Mouse (Mus musculus) bone marrow, adult 2 months (tissue): ENCODE data around the gene Nkx2-2. TPM values are rescaled to one million over a fixed set of nuclear protein-coding genes. Genes with fewer than 3 reads are reported as not detected.
A peak's percentile ranks its signal among the peaks of the same experiment; 100 is the strongest.

Source experiments
- H3K27ac ChIP-seq: fragments of 200-500 bp; 2 replicates; pipeline ENCODE4 v1.5.1; 2012; ENCODE audit warnings: low read depth, mild to moderate bottlenecking, control low read depth, inconsistent platforms, low read length; ENCODE audit not compliant: control insufficient read depth, poor library complexity, insufficient read depth
- H3K4me1 ChIP-seq: fragments of 200-500 bp; 2 replicates; pipeline ENCODE4 v1.6.1; 2011; ENCODE audit warnings: low read length; ENCODE audit not compliant: control insufficient read depth, insufficient read depth
- H3K4me3 ChIP-seq: fragments of 200-500 bp; replicated peaks from 2 replicates; pipeline ENCODE3; 2011; ENCODE audit warnings: mild to moderate bottlenecking, low read depth, low read length, control low read depth; ENCODE audit not compliant: control insufficient read depth
- CTCF ChIP-seq: fragments of 200-500 bp; IDR thresholded peaks from 2 replicates; pipeline ENCODE4 v1.5.1; 2011; ENCODE audit warnings: low read length, control low read depth; ENCODE audit not compliant: control insufficient read depth, insufficient read depth
- POLR2A ChIP-seq: fragments of 200-500 bp; IDR thresholded peaks from 2 replicates; pipeline ENCODE4 v1.6.1; 2011; ENCODE audit warnings: low read depth, mild to moderate bottlenecking, control low read depth, low read length, borderline replicate concordance; ENCODE audit not compliant: control insufficient read depth
- WGBS: fragments of 180-500 bp; shearing (Covaris S2); methylation state at CpG from one replicate; pipeline ENCODE4 v1.1.7; 2018; 5-methylcytosine and 5-hydroxymethylcytosine counted together
- polyA plus RNA-seq: library from polyadenylated mRNA; stranded (reverse); fragments of >200 nt; gene quantifications from 2 replicates; pipeline ENCODE4 v1.2.4, GENCODE M21; 2011; ENCODE audit warnings: low replicate concordance; ENCODE audit not compliant: missing spikeins, insufficient read depth, insufficient read length

The Nkx2-2 gene
- polyA plus RNA-seq, 1 experiment, result not detected

DNA sequence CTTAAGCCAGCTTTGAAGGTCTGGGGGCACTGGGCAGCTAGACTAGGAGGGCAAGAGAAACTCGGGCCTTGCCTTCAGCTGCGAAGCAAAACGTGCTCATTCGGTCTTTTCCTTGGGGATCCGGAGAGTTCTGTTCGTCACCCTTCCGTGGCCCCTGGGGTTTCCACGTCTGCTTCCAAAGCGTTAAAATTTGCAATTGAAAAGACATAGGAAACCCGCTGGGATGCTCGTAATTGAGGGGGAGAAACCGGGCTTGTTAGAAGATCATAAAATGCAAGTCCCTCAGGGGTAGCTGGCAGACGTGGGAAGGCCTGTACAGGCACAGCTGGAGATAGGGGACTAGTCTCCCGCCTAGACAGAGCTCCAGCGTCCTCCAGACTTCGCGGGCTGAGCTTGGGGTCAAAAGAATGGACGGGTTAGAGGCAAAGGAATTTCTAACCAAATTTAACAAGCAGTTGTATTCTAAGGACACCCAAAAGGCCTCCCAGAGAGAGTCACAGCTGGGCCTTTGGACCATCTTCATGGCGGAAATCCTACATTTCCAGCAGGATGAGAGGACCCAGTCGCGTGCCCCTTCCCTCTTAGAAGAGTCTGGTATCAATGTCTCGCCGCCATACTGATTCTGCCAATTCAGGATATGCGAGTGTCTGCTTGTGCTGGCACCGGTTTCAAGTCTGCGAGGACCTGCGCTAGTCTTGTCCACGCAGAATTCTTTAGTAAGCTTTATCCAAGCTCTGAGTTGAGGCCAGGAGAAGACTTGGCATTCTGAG, 4.3 kb downstream of the Nkx2-2 start:
- H3K27ac ChIP-seq, result no peak overlapping the region
- WGBS, result 14% methylated on average over 28 of the region's 28 CpGs
- no peaks in the 10 kb centered on the region for H3K4me1 ChIP-seq
- H3K4me3 ChIP-seq, result no peak overlapping the region
- TF ChIP-seq CTCF, result no peak
- no peak for TF ChIP-seq POLR2A

DNA sequence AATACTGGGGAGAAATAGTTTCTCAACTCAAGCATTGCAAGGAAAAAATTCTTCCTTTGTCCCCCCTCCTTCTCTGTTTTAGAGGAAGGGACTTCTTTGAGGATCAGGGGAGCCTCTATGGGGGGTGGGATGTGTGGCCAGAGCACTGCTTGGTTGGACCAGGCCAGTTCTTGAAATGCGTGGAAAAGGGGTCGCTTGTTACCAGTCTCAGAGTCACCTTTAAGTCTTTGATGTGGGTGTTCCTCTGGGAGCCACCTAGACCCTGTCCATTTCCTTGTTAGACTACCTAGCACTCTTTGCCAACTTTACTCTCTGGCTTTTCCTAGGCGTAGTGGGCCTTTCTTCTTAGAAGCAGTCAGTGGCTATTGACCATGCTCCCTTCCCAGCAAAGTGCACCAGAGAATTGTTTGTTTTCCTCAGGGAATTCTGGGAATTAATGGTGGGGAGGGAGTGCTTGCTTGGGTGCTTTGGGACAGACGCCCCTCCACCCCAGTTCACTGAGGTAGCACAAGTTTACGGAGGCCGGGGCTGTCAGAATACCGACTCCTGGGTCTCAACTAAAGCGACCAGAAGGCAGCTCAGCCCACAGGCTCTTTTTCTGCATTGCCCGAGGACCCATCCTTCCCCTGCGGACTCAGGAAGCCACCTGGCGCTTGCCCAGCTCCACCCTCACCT, 5.0 kb downstream of the Nkx2-2 start:
- no peaks in the 10 kb centered on the region; the same call in 1 of the 2 replicates for H3K4me1 ChIP-seq
- no peak overlapping the region for H3K27ac ChIP-seq
- no peak for TF ChIP-seq POLR2A
- TF ChIP-seq CTCF, result no peak
- 36% methylated on average over 11 of the region's 11 CpGs for WGBS
- H3K4me3 ChIP-seq, result no peak overlapping the region

DNA sequence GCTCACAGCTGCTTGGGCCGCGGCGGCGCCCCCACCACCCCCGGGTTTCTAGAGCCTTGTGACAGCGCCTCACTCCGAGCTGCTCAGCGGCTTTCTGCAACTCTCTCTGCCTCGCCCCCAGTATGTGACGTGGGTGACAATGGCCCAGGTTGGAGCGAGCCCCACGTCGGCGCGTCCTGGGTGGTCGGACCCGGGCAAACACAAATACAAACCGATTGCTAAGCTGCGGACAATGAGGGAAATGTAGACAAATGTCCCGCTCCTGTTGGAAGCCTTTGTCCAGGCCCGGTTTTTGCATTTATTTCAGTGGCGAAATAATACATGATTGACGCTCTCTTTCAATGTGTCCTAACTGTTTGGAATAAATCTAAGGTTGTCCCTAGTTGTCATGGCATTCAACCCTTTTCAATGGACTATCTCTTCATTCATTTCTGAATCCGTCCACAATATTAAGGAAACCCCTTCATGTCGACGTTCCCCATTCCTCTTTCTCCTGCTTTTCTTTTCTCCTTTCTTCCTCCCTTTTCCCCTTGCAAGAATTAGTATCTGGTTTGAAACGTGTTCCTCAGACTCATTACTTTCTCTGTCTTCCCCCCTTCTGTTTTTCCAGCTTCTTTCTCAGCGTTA, 5.9 kb downstream of the Nkx2-2 start:
- Histone ChIP-seq H3K4me3 (no peak overlapping the region), H3K4me1 (no peaks in the 10 kb centered on the region; the same call in 1 of the 2 replicates), H3K27ac (no peak overlapping the region)
- WGBS, result 7% methylated on average over 28 of the region's 28 CpGs
- no peak for TF ChIP-seq POLR2A
- no peak for TF ChIP-seq CTCF

DNA sequence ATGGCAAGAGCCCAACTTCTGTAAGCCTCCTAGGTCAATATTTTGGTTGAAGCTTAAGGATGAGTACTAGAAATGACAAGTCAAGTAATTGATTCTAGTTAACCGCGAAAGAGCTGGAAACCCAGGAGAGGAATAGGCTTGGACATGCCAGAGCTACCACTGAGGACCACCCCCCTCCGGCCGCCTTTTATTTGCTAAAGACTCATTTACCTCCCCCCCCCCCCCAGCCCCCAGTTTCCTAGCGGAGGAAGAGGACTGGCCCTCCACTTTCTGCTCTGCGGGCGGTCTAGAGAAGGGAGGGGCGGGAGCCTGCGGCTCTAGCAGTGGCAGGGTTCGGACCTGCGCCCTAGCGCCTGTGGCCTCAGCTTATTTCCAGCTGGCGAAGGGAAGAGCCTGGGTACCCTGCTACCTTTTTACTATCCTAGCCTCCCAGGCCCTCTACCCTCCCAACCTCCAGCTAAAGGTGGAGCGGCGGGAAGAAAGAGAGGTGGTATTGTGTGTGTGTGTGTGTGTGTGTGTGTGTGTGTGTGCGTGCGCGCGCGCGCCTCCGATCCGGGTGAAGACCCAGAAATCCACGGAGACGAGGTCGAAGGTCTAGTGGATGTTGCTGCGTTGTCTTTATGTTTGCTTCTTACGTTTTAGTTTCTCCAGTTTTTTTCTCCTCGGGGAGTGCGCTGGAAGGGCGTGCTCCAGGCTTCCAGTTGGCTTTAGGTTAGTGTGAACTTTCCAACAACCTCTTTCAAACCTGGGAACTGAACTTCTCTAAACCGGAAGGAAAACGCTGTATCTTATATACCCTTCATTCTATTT, 6.8 kb downstream of the Nkx2-2 start:
- Histone ChIP-seq H3K4me3 (no peak overlapping the region), H3K4me1 (no peaks in the 10 kb centered on the region; the same call in 1 of the 2 replicates), H3K27ac (no peak overlapping the region)
- WGBS, result 6% methylated on average over 33 of the region's 33 CpGs
- no peak for TF ChIP-seq CTCF
- TF ChIP-seq POLR2A, result no peak

DNA sequence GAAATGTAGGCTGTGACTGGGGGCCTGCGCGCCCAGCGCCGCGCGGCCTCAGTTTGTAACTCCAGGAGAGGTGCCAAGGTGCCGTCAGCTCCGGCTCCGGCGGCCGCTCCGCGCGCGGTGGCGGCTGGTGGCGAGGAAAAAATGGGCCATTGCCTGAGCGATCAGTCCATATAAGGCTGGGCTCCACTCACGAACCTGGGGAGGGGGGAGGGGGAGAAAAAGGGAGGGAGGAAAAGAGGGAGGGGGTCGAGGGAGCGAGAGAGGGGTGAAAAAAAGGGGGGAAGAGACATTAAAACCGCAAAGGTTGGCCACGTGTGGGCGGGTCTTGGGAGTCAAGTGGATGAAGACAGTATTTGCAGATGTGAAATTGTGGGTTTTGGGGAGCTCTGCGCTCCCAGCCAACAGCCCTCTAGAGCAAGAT, 7.8 kb downstream of the Nkx2-2 start:
- WGBS, result 2% methylated on average over 25 of the region's 25 CpGs
- Histone ChIP-seq H3K27ac (no peak overlapping the region), H3K4me1 (no peaks in the 10 kb centered on the region; the same call in 1 of the 2 replicates), H3K4me3 (no peak overlapping the region)
- no peak for TF ChIP-seq CTCF
- TF ChIP-seq POLR2A, result no peak

DNA sequence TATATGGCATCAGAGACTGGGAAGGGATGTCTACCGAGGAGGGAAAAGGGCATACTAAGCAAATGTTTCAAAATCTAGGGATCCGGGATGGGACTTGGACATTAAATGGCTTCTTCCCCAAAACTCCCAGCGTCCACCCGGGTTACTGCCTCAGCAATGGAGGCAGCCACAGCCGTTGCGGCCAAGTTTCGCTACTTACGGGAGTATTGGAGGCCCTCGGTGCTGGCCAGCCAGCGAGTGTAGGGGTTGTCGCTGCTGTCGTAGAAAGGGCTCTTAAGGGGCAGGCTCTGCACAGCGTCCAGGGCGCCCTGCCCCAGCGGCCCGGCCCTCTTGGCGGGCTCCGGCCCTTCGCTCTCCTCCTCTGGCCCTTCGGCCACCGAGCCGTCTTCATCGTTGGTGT, 8.5 kb downstream of the Nkx2-2 start:
- no peak overlapping the region for H3K4me3 ChIP-seq
- 3% methylated on average over 23 of the region's 23 CpGs for WGBS
- H3K4me1 ChIP-seq, result no peaks in the 10 kb centered on the region; the same call in 1 of the 2 replicates
- H3K27ac ChIP-seq, result no peak overlapping the region
- TF ChIP-seq CTCF, result no peak
- no peak for TF ChIP-seq POLR2A

DNA sequence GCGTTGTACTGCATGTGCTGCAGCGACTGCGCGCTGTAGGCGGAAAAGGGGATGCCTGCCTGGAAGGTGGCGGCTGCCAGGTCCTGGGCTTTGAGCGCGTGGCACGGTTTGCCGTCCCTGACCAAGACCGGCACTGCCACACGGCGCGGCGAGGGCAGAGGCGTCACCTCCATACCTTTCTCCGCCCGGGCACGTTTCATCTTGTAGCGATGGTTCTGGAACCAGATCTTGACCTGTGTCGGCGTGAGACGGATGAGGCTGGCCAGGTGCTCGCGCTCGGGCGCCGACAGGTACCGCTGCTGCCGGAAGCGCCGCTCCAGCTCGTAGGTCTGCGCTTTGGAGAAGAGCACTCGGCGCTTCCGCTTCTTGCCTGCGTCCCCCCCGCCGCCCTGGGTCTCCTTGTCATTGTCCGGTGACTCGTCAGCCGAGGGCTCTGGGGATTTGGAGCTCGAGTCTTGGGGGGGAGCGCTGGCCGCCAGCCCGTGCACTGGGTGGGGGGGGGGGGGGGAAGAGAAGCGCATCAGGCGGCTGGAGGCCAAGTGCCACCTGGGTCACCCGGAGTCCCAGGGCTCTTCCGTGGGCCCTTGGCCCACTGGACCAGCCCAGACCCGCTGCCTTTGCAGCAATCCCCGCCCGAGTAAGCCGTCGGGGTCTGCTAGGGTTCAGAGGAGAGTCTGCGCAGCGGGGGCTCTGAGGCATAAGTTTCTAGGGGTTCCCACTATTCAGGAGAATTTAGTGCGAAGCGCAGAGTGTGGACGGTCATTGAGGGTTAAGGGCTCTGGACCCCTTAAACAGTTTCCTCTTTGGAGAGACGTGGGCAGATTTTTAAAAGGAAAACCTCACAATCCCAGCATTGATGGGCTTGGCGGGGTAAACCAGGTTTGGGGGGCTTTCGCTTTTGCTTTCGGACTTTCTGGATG, 9.7 kb downstream of the Nkx2-2 start:
- 1% methylated on average over 64 of the region's 65 CpGs for WGBS
- Histone ChIP-seq H3K27ac (no peak overlapping the region), H3K4me1 (no peaks in the 10 kb centered on the region; the same call in 1 of the 2 replicates), H3K4me3 (peak overlapping the region; percentile 2)
- TF ChIP-seq POLR2A (no peak), CTCF (no peak)
